Mouse (Mus musculus) embryonic facial prominence, embryonic 10.5 days (tissue): ENCODE results near the gene Cpm. TPM values are rescaled to one million over a fixed set of nuclear protein-coding genes. Genes with fewer than 3 reads are reported as not detected.
"Not testable (repeated sequence)": the region's sequence is repeated elsewhere in the genome, so short reads cannot be mapped to it uniquely, and the experiment has no call there.

Experiments used
- DNase-seq: peaks from one replicate; pipeline ENCODE4 v3.0.0-alpha.2; 2017; ENCODE audit warnings: low spot score
- H3K27ac ChIP-seq: fragments of 300-500 bp; sonication (generic); replicated peaks from 2 replicates; pipeline ENCODE4 v1.5.1; 2016; ENCODE audit warnings: mild to moderate bottlenecking
- H3K27me3 ChIP-seq: fragments of 300-500 bp; sonication (generic); replicated peaks from 2 replicates; pipeline ENCODE4 v1.6.1; 2016; ENCODE audit warnings: low read depth, mild to moderate bottlenecking; ENCODE audit not compliant: poor library complexity, severe bottlenecking
- H3K36me3 ChIP-seq: fragments of 300-500 bp; sonication (generic); replicated peaks from 2 replicates; pipeline ENCODE4 v1.6.1; 2016; ENCODE audit warnings: mild to moderate bottlenecking, moderate library complexity
- H3K4me1 ChIP-seq: fragments of 300-500 bp; sonication (generic); 2 replicates; pipeline ENCODE4 v1.6.1; 2016
- H3K4me3 ChIP-seq: fragments of 300-500 bp; sonication (generic); 2 replicates; pipeline ENCODE4 v1.5.1; 2016; ENCODE audit warnings: mild to moderate bottlenecking, moderate library complexity
- H3K9me3 ChIP-seq: fragments of 300-500 bp; sonication (generic); 2 replicates; pipeline ENCODE4 v1.6.1; 2016; ENCODE audit warnings: mild to moderate bottlenecking
- WGBS: fragments of 180-500 bp; shearing (Covaris S2); methylation state at CpG from one replicate; pipeline ENCODE4 v1.1.7; 2016; 5-methylcytosine and 5-hydroxymethylcytosine counted together
- polyA plus RNA-seq: library from polyadenylated mRNA; unstranded; fragments of >200 nt; fragmentation: Nextera tagmentation; extraction: Ambion mirVana; gene quantifications from 2 replicates; pipeline ENCODE4 v1.2.1, GENCODE M21; 2016

Cpm gene
- polyA plus RNA-seq, 1 experiment from 2014 or later: 11.6 TPM

DNA sequence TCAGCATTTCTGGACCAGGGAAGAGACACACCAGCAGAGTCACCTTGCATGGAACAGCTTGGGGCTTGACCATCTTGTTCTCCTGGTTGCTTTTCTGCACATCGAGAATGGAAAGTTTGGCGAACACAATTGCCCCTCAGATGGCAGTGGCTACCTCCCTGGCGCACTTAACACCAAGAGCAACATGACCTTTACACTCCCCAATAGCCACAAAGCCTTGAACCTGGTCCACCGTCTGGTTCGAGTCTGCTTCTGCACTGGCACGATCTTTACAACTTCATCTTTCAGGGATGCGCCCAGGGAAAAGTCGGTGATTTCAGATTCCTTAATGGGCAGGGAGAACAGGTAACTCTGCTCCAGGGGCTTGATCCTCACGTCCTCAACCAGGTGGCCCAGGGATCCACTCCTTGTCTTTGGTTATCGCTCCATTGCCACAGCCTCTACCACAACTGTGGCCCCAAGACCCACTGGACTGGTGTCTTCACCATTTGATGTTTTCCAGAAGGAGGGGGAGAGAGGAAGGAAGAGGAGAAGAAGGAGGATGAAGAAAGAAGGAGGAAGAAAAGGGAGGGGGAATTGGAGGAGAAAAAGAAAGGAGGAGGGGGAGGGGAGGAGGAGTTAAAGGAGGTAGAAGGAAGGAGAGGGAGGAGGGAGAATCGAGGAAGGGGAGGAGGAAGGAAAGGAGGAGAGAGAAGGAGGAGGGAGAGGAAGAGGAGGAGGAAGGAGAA is 40.7 kb upstream of the Cpm start:
- not testable (repeated sequence) for H3K27me3 ChIP-seq, H3K4me3 ChIP-seq, H3K27ac ChIP-seq, H3K36me3 ChIP-seq, H3K9me3 ChIP-seq, DNase-seq
- WGBS: 85% methylated on average over 11 of the region's 11 CpGs
- H3K4me1 ChIP-seq: peaks cover 26% of the 10 kb centered on the region

DNA sequence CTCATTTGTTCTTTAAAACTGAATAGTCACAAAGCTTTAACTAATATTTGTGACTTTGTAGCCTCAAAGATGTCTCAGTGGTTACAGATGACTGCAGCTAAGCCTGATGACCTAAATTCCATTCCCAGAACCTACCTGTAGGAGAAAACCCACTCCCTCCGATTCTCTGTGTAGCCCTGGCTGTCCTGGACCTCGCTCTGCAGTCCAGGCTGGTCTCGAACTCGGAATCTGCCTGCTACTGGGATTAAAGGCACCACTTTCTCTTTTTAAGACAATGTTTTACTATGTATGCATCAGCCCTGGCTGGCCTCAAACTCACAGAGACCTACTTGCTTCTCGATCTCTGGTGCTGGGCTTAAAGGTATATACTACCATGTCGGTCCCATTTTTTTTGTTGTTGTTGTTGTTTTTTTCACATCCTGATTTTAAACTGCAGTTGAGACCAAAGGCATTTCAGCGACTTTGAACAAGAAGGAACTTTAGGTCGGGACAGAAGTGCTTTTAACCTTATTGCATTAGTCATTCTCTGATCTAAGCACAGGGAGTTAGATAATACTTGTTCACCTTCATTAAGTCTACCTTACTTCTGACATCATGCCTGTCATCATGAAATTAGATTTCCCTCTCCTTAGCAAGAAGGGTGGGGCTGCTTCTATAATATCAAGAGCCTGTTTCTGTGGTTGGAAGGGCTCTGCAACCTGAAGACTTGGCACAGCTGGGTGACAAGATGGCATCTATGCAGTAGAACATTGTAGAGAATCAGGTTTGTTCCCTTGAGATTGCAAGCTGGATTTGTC is 40.0 kb upstream of the Cpm start:
- 89% methylated on average over 8 of the region's 8 CpGs for WGBS
- Histone ChIP-seq H3K9me3 (no peaks in the 10 kb centered on the region), H3K36me3 (no peaks in the 10 kb centered on the region), H3K4me1 (peaks cover 19% of the 10 kb centered on the region), H3K27me3 (no peaks in the 10 kb centered on the region), H3K4me3 (no peak overlapping the region), H3K27ac (no peak overlapping the region)
- no peak for DNase-seq

DNA sequence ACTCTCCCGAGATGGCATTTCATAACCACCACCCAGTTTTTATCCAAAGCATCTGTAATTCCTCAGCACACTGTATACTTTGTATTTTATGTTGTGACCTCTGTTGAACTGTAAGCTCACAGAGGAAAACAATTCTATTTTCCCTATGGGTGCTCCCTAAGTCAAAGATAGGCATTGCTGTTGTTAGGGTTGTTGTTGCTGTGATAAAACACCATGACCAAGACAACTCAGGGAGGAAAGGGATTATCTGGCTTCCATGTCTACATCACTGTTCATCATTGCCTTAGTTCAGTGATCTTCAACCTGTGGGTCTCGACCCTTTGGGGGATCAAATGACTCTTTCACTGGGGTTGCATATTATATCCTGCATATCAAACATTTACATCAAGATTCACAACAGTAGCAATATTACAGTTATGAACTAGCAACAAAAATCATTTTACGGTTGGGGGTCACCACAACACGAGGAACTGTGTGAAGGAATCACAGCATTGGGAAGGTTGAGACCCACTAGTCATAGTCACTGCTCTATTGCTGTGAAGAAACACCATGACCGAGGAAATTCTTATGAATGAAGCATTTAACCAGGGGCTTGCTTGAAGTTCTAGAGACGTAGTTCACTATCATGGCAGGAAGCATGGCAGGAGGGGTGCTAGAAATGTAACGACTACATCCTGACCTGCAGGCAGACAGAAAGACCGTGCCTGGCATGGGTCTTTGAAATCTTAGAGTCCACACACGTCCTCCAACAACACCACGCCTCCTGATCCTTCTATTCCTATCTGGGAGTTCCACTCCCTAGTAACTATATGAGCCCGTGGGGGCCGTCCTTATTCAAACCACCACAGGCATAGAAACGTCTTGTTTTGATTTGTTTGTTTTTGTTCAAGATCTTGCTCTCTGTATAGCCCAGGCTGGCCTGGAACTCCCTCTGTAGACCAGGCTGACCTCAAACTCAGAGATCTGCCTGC is 38.7 kb upstream of the Cpm start:
- WGBS: 76% methylated on average over 13 of the region's 13 CpGs
- no peak overlapping the region for H3K4me3 ChIP-seq
- H3K27ac ChIP-seq: no peak overlapping the region
- H3K27me3 ChIP-seq: 0 out of 2 replicates have a peak, but pooled peaks cover 3% of the 10 kb centered on the region
- H3K9me3 ChIP-seq: no peaks in the 10 kb centered on the region
- no peak for DNase-seq
- no peaks in the 10 kb centered on the region for H3K36me3 ChIP-seq
- peaks cover 16% of the 10 kb centered on the region for H3K4me1 ChIP-seq

DNA sequence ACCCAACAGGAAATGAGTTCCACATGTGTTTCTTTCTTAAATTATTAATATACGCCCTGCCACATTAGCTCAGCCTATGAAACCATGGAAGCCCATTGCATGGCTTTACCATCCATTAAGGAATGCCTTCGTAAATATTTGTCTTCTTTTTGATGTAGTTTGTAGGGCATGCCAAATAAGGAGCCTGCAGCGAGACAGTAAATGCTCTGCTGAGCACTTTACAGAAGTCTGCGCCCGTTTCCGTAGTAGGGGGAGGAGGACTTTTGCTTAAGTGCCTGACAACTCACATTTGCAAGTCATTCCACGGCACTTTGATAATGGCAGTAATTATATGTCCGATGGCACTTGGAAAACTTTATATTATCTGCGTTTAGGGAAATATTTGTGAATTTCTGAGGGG is 37.5 kb upstream of the Cpm start:
- WGBS: 57% methylated on average over 9 of the region's 9 CpGs
- DNase-seq: no peak
- H3K27me3 ChIP-seq: 0 out of 2 replicates have a peak, but pooled peaks cover 3% of the 10 kb centered on the region
- no peak overlapping the region for H3K4me3 ChIP-seq
- H3K9me3 ChIP-seq: no peaks in the 10 kb centered on the region
- peaks cover 16% of the 10 kb centered on the region for H3K4me1 ChIP-seq
- no peaks in the 10 kb centered on the region for H3K36me3 ChIP-seq
- H3K27ac ChIP-seq: no peak overlapping the region

DNA sequence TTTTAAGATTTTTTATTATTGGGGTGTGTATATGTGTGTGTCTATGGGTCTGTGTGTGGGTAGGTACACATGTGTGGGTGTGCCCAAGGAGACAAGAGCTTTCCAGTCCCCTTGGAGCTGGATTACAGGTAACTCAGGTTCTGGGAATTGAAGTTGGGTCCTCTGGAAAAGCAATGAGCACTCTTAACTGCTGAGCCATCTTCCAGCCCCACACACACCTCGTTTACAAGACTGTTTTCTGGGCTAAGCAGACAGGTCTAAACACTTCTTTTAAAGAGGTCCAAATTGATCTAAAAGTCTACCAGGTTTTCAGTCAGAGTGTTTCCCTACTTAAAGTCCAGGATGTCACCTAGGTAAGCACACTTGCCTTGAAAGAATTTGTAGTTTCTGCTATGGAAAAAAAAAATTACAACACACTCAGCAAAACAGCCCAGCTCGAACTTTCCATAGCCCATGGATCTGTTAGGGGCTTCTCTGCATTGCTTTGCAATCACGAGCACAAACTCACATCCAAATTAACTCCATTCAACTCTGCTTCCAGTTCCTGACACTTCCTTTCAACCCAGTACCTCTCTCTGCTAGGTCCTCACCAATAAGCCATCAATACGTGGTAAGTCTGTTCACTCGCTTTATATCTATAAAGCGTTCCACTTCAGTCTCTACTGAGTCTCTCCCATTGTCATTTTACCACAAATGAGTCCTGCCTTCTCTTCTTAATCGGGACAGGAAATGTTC is 36.8 kb upstream of the Cpm start:
- Histone ChIP-seq H3K4me1 (peaks cover 16% of the 10 kb centered on the region), H3K9me3 (no peaks in the 10 kb centered on the region), H3K36me3 (no peaks in the 10 kb centered on the region), H3K27me3 (0 out of 2 replicates have a peak, but pooled peaks cover 3% of the 10 kb centered on the region), H3K4me3 (no peak overlapping the region), H3K27ac (no peak overlapping the region)
- DNase-seq: no peak
- WGBS: 78% methylated on average over 7 of the region's 7 CpGs

DNA sequence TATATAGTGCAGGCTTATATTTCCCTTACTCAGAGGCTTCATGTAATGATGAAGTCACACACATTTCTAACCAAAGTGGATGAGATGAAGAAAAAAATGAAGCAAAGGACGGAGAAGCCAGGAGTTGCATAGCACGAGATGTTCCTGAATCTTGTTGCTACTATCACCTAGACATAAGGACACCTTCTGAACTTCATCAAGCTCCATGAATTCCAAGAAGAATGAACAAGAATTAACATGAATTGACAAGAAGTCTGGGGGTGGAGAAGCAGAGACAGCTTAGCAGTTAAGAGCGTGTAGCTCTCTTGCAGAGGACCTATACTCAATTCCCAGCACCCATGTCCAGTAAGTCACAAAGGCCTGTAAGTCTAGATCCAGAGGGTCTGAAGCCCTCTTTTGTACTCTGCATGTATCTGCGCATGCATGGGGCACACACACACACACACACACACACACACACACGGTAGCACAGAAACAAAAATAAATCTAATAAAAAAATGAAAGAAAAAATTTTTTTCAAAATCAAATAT is 36.2 kb upstream of the Cpm start:
- peaks cover 16% of the 10 kb centered on the region for H3K4me1 ChIP-seq
- no peaks in the 10 kb centered on the region for H3K36me3 ChIP-seq
- H3K27ac ChIP-seq: no peak overlapping the region
- 88% methylated on average over 5 of the region's 5 CpGs for WGBS
- 0 out of 2 replicates have a peak, but pooled peaks cover 3% of the 10 kb centered on the region for H3K27me3 ChIP-seq
- no peaks in the 10 kb centered on the region for H3K9me3 ChIP-seq
- no peak for DNase-seq
- H3K4me3 ChIP-seq: no peak overlapping the region

DNA sequence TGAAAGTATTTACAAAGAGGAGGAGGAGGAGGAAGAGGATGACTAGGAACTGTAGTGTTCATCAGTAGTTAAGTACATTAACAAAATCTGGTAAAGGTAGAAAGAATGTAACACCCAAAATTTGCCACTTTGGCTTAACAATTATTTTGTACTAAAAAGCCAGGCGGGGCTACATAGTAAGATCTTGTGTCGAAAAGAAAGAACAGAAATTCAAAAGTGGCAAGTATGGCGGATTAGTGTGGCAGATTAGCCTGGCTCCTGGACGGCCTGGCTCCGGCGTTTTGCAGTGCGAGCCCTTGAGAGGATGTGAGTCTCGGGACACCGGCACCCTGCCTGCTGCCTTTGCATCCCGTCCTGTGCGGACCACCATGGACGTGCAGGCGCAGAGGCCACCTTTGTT is 35.4 kb upstream of the Cpm start:
- Histone ChIP-seq H3K27me3 (0 out of 2 replicates have a peak, but pooled peaks cover 3% of the 10 kb centered on the region), H3K36me3 (no peaks in the 10 kb centered on the region), H3K4me1 (peaks cover 16% of the 10 kb centered on the region), H3K9me3 (no peaks in the 10 kb centered on the region), H3K27ac (no peak overlapping the region), H3K4me3 (no peak overlapping the region)
- DNase-seq: no peak
- 91% methylated on average over 13 of the region's 13 CpGs for WGBS

DNA sequence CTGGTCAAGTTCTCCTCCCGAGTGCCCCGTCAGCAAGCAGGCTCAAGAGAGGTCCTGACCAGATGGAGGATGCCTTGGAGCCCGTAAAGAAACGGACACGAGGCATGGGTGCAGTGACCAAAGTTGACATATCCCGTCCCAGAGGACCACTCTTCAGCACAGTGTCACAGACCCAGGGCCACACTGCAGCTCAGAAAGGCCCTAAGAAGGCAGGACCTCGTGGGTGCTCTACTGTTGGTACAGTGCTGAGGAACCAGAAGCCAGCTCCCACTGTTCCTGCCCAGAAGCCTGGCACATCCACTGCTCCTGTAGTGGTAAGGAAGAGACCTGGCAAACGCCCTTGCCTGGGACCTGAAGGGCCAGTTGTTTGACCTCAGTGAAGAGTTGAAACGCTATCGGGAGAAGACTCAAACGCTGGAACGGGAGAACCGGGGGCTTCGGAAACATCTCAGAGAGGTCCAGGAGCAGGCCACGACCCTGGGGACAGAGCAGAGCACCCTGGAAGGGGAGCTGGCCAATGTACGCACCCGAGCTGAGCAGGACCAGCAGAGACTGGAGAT is 34.9 kb upstream of the Cpm start:
- 89% methylated on average over 17 of the region's 17 CpGs for WGBS
- DNase-seq: no peak
- H3K36me3 ChIP-seq: no peaks in the 10 kb centered on the region
- H3K27me3 ChIP-seq: 0 out of 2 replicates have a peak, but pooled peaks cover 3% of the 10 kb centered on the region
- peaks cover 16% of the 10 kb centered on the region for H3K4me1 ChIP-seq
- H3K4me3 ChIP-seq: no peak overlapping the region
- no peak overlapping the region for H3K27ac ChIP-seq
- no peaks in the 10 kb centered on the region for H3K9me3 ChIP-seq

DNA sequence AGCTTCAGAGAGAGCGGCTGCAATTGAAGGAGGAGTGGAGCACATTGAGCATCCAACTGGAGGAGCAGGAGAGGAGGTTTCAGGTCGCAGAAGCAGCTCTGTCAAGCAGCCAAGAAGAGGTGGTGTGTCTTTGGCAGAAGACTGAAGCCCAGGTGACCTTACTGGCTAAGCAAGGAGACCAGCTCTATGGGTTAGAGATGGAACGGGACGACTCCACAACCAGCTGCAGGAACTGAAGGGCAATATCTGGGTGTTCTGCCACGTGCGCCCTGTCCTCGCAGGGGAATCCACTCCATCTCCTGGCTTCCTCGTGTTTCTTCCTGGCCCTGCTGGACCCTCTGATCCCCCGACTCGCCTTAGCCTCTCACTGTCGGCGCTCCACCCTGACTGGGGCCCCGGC is 34.4 kb upstream of the Cpm start:
- 95% methylated on average over 13 of the region's 13 CpGs for WGBS
- H3K36me3 ChIP-seq: no peaks in the 10 kb centered on the region
- DNase-seq: no peak
- no peak overlapping the region for H3K4me3 ChIP-seq
- no peak overlapping the region for H3K27ac ChIP-seq
- 0 out of 2 replicates have a peak, but pooled peaks cover 3% of the 10 kb centered on the region for H3K27me3 ChIP-seq
- peaks cover 16% of the 10 kb centered on the region for H3K4me1 ChIP-seq
- H3K9me3 ChIP-seq: no peaks in the 10 kb centered on the region

DNA sequence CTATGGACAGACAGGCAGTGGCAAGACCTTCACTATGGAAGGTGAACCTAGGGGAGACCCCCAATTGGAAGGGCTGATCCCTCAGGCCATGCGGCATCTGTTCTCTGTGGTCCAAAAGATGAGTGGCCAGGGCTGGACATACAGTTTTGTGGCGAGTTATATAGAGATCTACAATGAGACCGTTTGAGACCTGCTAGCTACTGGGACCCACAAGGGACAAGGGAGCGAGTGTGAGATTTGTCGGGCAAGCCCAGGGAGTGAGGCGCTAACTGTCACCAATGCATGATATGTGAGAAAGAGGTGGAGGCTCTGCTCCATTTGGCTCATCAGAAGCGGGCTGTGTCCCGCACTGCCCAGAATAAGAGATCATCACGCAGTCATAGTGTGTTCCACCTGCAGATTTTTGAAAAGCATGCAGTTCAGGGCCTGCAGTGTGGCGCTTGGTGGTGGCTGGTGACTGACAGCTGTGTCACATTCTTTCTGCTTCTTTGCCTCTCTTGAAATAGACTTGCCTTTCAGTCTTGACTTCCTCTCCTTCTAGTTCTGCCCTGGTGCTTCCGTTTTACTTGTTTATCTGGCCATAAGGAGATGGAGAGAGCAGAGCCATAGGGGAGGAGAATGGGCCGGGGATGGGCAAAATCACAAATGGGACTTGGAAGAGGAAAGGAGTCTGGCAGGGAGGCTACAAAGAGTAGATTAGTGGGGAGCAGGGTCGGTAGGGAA is 33.7 kb upstream of the Cpm start:
- Histone ChIP-seq H3K4me1 (peaks cover 16% of the 10 kb centered on the region), H3K36me3 (no peaks in the 10 kb centered on the region), H3K27me3 (0 out of 2 replicates have a peak, but pooled peaks cover 3% of the 10 kb centered on the region), H3K27ac (no peak overlapping the region), H3K4me3 (no peak overlapping the region), H3K9me3 (no peaks in the 10 kb centered on the region)
- 83% methylated on average over 13 of the region's 13 CpGs for WGBS
- no peak for DNase-seq
